Mouse (Mus musculus) ES-CJ7 (cell line): ENCODE measurements at regions not wholly inside any gene's neighbourhood (a gene's known extent, or its start where the extent isn't known, plus 50 kb on each side); places are given as distances from the start of the nearest gene placed in this dataset.

Experiments used
- DNase-seq: peaks from one replicate; pipeline ENCODE4 v3.0.0; 2011; ENCODE audit warnings: low read depth, low spot score

GRCm38 (mm10) chr5:15773839-15774238 is 59.8 kb upstream of the Speer4c start:
- peak; percentile 75 for DNase-seq

GRCm38 (mm10) chr5:15774567-15774966 is 60.5 kb upstream of the Speer4c start:
- DNase-seq, result peak; percentile 88

GRCm38 (mm10) chr5:15776106-15776505 is 62.0 kb upstream of the Speer4c start:
- no peak for DNase-seq

- no peak for DNase-seq
Measured at GRCm38 (mm10) chr5:15803583-15803982, 89.5 kb upstream of the Speer4c start.

GRCm38 (mm10) chr5:15816864-15817263 is 102.8 kb upstream of the Speer4c start:
- no peak for DNase-seq

- DNase-seq, result no peak
Measured at GRCm38 (mm10) chr5:15817366-15817765, 103.3 kb upstream of the Speer4c start.

GRCm38 (mm10) chr5:15822989-15823388 is 108.9 kb upstream of the Speer4c start:
- DNase-seq, result no peak

- DNase-seq, result no peak
Measured at GRCm38 (mm10) chr5:15831527-15831926, 103.0 kb upstream of the Cacna2d1 start.

GRCm38 (mm10) chr5:15832338-15832737 is 102.2 kb upstream of the Cacna2d1 start:
- DNase-seq, result no peak

GRCm38 (mm10) chr5:15838108-15838972 is 96.2 kb upstream of the Cacna2d1 start:
- peak; percentile 81 for DNase-seq

GRCm38 (mm10) chr5:15846790-15847189 is 87.7 kb upstream of the Cacna2d1 start:
- no peak for DNase-seq

GRCm38 (mm10) chr5:15849520-15849919 is 85.0 kb upstream of the Cacna2d1 start:
- no peak for DNase-seq

- no peak for DNase-seq
Measured at GRCm38 (mm10) chr5:15850126-15850801, 84.2 kb upstream of the Cacna2d1 start.

- DNase-seq, result no peak
Measured at GRCm38 (mm10) chr5:15854752-15855151, 79.7 kb upstream of the Cacna2d1 start.

GRCm38 (mm10) chr5:15857034-15857433 is 77.5 kb upstream of the Cacna2d1 start:
- DNase-seq, result no peak

GRCm38 (mm10) chr5:15874065-15874464 is 60.4 kb upstream of the Cacna2d1 start:
- DNase-seq, result no peak

- no peak for DNase-seq
Measured at GRCm38 (mm10) chr5:15883004-15883403, 51.5 kb upstream of the Cacna2d1 start.
